Mouse (Mus musculus): ENCODE results near the gene Ptgds. TPM values are rescaled to one million over a fixed set of nuclear protein-coding genes. Genes with fewer than 3 reads are reported as not detected.

Gene Ptgds
- total RNA-seq, 2 experiments from 2014 or later: 450 to 656 TPM

DNA sequence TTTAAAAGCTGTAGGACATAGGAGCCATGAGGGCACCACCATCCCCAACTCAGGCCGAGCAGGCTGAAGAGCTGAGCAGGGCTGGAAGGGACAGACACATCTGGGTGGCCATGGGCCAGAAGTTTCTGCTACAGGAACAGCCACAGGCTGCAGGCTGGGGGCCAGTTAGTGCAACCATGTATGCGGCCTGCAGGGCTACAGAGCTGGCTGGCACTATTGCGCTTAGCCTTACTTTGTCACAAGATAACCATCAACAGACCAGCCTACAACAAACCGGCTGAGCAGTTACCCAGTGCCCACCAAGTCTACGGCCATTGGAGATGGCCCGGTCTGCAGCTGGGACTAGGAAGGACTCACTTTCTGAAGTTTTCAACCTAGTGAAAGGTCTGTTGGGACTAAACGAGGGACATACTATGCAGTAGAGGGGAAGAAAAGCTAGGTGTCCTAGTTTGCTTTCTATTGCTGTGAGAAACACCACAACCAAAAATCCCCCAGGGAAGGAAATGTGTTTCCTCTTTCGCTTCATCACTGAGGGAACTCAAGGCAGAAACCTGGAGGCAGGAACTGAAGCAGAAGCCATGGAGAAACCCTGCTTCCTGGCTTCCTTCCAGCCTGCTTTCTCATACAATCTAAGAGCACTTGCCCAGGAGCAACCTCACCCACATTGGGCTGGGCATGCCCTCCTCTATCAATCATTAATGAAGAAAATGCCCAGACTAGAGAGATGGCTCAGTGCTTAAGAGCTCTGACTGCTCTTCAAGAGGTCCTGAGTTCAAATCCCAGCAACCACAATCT, 18.8 kb downstream of the Ptgds start:
- no peak for DNase-seq

DNA sequence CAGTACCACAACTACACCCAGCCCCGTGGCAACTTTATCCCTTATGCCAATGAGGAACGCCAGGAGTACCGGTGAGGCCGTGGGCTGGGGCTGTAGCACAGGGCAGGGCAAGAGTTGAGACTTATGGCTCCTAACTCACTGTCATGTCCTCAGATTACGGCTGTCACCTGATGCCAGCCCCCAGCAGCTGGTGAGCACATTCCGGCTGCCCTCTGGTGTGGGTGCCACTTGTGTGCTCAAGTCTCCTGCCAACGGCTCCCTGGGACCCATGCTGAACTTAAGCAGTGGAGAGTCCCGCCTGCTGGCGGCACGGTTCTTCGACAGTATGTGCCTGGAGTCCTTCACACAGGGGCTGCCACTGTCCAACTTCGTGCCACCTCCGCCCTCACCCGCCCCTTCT, 27.2 kb downstream of the Ptgds start:
- DNase-seq: no peak

DNA sequence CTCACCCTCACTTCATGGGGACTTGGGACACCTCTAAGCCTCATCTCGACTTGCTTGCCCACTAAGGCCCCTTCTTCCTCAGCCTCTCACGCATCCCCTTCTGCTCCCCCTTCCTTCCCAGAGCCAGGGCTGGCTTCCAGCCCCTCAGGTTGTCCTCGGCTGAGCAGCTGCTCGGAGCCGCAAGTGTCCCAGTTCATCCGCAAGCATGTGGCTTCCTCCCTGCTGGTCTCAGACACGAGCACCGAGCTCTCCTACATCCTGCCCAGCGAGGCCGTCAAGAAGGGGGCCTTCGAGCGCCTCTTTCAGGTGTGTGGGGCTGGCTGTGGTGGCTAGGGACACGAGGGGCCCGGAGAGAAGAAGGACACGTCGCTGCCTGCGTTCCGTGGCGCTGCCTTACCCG, 28.8 kb downstream of the Ptgds start:
- DNase-seq: no peak

DNA sequence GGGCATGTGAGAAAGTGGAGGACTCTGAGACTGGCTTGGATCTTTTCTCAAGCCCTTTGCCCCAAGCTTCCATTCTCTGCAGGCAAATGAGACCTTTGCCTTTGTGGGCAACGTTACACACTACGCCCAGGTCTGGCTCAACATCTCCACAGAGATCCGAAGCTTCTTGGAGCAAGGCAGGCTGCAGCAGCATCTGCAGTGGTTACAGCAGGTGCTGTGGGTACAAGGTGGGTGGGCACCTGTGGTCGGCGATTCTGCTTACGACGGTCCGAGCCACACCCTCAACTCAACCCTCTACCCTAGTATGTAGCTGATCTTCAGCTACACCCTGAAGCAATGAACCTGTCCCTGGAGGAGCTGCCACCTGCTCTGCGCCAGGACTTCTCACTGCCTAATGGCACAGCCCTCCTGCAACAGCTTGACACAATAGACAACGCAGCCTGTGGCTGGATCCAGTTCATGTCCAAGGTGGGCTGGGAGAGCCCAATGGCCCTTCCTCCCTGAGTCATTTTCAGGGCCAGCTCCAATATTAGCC, 33.5 kb downstream of the Ptgds start:
- no peak for DNase-seq

DNA sequence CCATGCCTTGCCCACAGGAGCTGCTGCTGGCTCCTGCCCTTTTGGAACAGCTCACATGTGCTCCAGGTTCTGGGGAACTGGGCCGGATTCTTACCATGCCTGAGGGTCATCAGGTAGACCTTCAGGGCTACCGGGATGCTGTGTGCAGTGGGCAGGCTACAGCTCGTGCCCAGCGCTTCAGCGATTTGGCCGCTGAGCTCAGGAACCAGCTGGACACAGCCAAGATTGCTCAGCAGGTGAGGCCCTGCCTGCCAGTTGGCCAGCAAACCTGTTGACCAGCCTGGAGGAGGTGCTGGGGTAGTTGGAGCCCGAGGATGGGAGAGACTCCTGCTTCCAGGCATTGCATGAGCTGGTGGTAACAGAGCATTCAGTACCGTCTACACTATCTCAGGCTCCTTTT, 35.6 kb downstream of the Ptgds start:
- DNase-seq: no peak

DNA sequence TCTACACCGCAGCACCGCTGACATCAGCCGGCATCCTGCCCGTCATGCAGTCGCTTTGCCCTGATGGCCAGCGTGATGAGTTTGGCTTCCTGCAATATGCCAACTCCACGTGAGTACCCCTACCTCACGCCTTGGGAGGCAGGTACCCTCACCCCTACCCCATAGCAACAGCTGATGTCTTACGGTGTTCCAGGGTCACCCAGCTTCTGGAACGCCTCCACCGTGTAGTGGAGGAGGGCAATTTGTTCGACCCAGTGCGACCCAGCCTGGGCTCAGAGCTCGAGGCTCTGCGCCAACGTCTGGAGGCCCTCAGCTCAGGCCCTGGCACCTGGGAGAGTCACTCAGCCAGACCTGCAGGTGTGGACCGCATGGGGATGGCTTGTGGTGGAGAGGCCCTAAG, 36.7 kb downstream of the Ptgds start:
- DNase-seq: no peak

DNA sequence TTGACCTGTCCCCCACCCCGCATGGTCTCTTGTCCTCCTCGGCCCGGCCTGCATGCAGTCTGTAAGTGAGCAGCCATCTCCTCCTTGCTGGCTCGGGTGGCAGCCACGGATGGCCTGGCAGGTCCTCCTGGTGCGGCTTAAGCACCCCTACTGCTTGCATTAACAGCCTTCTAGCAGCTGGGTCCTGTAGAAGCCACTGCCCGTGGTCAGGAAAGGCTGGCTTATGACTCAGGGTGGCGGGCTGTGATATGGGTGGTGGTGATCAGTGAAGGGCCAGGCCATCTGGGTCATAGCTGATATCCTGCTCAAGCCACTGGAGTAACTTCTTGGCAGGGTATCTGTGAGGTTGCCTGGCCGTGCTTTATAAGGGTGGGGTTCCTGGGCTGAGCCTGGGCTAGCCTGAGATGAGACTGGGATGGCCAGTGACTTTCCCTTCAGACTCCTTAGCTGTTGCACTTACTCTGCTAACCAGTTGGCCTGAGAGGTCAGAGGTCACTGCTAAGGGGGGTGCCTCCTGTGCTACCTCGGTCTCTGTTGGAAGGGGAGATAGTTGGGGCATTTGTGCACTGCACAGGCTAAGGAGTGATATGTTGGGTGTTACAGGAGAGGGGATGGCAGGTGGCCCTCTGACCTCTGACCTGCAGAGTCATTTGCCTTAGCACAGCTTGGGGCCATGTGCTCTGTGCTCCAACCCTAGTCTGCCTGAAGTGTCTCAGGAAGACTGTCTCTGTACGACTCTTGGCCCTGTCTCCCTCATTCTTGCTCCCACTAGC, 37.3 kb downstream of the Ptgds start:
- no peak for DNase-seq

DNA sequence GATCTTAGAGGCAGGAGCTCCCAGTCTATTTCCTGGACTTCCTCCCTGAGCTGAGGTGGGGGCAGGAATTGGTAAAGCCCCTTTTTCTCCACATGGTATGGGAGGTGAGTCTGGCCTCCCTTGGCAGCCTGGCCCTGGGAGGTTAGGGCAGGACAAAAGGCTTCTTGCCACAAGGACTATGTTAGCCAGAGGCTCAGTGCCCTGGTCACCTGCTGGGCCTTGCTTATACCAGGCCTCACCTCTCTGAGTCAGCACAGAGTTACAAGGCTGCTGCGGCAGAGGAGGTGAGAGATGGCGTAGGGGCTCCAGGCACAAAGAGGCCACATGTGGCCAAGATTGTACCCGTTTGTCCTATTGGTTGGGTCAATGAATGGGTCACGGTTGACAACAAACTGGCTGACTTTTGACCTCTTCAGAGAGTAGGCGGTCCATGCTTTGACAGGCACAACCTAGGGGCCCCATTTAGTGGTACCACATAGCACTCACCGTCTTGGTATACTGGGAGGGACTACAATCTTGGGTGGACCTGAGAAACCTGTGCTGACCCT, 38.5 kb downstream of the Ptgds start:
- DNase-seq: no peak

DNA sequence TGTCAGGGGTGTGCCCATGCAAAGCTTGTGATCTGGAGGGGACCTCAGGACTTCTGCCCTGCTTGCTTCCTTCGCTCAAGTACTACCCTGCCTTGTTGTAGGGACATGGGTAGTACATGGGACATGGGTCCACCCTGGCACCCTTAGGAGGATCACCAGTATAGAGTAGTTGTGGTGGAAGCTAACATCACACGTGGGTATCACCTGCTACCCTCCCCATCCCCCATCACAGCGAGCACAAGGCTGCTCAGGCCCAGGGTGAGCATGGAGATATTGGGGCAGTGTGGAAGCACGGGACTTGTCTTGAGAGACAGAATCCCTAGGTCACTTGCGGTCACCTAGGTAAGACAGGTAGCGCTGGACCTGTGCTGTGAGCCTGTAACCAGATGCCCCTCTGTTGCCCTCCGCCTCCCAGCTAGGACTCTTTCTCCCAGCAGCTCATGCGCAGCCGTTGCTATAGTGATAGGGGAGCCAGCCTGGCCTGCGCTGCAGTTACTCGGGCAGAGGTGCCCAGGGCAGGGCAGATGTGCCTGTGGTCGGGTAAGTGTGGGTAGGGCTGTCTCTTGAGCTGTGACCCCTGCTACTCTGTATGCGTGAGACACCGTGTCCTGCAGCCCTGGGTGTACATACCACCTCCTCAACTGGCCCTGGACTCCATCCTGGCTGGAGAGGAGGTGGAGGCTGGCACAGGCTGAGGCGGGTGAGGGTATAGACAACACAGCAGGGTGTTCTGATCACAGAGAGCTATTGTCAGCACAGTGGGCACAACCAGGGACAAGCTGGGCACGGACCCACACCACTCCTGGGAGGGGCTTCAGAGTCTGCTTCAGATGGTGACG, 39.2 kb downstream of the Ptgds start:
- DNase-seq: no peak

DNA sequence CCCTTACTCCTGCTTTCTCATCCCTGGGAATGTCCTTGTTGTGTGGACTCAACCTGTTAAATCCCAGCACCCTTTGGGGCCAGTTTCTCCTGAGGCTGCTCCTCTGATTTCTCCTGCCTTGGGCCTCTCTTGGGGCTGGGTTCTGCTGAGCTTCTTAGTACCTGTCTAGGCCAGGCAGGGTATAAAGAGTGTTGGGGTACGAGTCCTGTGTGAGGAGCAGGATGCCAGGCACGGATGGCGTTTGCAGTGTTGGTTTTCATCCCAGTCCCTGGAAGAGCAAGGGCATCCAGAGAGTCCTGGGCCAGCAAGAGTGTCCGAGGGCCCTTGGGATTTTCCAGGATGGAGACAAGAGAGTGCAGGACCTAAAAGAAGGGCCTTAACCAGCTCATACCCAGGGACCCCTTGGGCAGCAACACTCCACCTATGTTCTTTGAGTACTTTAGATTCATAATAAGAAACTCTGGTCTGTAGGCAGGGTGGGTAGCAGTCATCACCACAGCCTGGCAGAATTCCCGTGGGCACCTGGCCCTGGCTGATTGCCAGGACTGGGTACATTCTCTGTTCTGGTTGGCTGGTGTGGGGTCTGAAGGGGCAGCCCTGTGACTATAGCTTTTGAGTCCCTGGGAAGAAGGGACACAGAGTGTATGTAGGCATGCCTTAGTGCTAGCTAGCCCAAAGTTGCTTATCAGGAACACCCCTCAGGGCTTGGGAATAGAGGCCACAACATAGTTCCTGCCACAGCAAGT, 40.2 kb downstream of the Ptgds start:
- peak in 1 of 2 experiments; percentile 15 for DNase-seq

DNA sequence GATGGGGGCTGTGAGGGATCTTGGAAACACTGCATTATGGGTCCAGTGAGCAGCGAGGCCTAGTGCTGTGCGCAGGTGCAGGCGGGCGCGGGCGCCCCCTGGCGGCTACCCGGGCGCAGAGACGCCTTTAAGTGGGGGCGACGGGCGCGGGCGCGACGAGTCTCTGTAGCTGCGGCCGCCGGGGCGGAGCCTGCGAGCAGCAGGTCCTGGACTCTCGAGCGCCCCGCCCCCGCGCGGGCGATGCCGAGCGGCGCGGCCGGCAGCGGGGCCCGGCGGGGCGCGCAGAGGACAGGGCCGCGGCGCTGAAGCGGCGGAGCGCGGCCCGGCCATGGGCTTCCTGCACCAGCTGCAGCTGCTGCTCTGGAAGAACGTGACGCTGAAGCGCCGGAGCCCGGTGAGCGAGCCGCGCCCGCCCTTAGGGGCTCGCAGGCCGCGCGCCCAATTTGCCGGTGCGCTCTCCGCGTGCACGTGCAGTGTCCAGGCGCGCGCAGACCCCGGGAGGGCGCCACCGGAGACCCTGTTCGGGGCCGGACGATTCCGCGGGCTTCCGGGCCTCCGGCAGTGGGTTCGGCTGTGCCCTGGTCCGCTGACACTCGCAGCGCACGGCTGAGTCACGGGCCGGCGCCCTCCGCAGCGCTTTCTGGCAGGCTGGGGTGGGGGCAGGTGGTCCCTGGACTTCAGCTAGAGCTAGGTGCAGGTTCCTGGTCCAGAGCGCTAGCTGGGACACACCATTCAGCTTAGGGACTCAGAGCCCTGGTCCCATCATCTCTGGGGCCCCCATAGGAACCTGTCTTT, 41.2 kb downstream of the Ptgds start, which contains the start of gene Abca2:
Gene Abca2, plus strand, starts transcription at position 262 of the 795 bp plus-strand sequence.
- peak; percentile 91 to 96 for DNase-seq

DNA sequence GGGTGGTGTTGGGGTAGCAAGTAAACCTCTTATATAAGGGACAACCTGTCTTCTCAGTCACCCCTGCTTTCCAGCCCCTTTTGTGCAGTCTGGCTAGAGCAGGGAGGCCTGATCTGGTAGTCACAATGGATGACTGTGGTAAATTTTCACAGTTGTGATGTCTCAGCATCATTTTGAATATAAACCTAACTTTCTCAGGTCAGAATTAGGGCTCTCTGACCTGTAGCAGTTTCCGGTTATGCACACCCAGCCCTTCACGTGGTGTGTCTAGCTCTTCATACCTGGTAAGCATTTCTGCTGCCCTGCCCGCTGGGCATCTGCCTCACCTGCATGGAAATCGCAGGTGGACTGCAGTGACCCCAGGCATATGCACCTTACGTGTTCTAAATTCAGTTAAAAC, 42.6 kb downstream of the Ptgds start:
- no peak for DNase-seq

DNA sequence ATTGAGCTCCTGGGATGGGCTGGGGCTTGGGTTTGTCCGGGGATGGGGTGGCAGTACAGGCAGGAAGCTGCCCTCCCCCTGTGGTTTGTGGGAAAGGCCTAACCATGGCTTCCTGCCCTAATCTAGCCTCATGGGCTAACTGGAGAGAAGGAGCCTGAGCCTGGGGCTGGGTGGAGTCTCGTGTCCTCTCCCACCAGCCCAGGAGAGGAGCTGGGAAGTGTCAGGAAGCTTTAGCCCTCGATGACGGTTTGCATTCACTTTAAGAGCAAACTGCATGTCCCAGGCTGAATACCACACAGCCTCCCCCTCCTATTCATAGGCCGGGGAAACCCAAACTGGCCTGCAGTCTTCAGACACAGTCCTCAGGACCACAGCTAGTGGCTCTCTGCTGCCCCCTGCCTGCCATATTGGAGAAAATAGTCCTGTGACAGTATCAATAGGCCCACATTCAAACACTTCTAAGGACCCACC, 43.1 kb downstream of the Ptgds start:
- peak; percentile 68 to 87 for DNase-seq

DNA sequence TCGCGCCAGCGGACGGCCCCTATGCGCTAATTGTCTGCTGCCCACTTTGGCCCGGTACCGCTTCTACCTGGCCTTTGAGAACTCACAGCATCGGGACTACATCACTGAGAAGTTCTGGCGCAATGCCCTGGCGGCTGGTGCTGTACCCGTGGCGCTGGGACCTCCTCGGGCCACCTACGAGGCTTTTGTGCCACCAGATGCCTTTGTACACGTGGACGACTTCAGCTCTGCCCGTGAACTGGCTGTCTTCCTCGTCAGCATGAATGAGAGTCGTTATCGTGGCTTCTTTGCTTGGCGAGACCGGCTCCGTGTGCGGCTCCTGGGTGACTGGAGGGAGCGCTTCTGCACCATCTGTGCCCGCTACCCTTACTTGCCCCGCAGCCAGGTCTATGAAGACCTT, 44.4 kb downstream of the Ptgds start:
- no peak for DNase-seq

DNA sequence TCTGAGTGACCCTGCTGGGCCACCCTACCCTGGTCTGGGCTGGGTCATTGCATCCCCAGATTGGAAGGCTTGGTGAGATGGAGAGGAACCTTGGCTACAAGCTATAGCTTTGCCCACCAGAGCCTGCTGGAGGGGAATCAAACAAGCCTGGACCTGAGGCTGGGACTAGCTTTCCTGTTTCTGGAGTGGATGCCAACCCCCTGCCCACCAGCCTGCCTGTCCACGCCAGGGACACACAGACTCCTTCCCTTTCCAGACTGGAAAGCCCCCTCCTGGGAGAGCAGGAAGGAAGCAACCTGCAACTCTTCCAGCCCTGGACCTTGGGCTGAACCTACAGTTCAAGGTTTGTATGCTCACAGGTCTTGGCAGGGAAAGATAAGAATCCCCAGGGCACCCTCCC, 46.2 kb downstream of the Ptgds start:
- DNase-seq: no peak

DNA sequence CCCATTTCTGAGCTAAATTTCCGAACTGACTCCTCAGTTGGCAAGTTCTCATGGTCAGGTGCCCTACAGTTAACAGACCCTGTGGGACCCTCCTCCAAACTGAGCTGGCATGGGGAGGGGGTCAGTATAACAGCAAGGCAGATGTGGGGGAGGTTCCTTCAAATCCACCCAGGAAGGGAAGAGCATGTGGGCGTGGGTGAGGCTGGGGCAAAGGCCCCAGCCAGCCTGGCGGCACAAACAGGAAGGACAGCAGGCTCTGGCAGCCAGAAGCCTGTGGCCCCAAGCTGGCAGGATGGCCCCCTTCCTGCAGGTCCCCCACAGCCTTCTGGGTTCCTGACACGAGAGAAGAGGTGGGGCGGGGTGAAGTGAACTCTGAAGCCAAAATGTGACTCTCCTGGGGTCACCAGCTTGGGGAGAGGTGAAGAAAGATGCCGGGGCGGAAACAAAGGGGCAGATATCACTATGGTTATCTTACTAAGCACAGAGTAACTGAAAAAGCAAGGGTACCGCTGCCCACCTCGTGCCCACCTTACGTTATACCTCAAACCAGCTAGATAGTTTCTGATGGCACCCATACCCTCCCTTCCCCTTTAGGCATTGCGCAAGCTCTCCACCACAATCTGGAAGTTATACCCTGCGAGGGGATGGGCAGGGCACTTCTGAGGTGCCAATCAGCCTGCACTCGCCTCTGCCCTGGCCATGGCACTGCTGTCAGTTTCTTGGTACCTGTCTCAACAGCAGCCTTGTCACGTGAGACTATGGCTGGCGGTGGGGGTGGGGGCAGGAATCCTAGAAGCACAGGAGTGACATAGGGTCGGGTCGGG, 47.0 kb downstream of the Ptgds start, which contains the start of gene Fut7:
Gene Fut7, plus strand, starts transcription at position 681 of the 824 bp plus-strand sequence.
- peak; percentile 34 to 44 for DNase-seq

DNA sequence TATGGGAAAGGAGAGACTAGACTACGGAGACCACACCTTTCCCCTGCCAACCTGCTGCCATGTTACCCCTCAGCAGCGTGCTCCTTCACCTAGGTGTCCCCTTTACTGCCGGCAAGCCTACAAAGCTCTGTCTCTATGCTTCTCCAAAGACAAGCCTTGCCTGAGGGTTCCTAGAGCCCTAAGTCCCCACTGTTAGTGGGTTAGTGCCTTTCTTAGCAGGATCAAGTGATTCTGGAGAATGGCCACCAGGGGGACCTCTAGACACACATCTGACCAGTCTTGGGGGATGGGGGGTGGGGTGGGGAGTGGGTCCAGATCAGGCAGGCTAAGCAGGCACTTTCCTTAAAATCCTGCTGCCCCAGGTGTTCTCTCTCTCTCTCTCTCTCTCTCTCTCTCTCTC, 48.0 kb downstream of the Ptgds start:
- peak; percentile 39 to 65 for DNase-seq

DNA sequence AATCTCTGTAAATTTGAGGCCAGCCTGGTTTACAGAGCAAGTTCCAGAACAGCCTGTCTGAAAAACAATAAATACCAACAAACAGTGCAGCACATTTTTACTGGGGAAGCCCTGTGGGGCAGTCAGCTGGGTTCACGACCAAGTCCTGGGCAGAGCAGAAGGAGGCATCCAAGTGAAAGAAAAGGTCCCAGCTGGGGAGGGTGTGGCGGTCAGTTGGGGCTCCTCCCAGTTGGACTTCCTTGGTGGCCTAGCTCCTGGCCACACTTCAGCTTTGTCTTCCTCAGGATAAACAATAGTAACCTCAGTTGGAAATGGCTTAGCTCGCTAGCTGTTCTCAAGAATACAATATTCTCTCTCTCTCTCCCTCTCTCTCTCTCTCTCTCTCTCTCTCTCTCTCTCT, 52.4 kb downstream of the Ptgds start:
- peak; percentile 37 to 62 for DNase-seq
